Mouse (Mus musculus): Measurements from ENCODE around the gene Rab27a. TPM values are rescaled to one million over a fixed set of nuclear protein-coding genes. Genes with fewer than 3 reads are reported as not detected.

The Rab27a gene
- 51.8 TPM for polyA plus RNA-seq (2017; shearing (Covaris generic))

DNA sequence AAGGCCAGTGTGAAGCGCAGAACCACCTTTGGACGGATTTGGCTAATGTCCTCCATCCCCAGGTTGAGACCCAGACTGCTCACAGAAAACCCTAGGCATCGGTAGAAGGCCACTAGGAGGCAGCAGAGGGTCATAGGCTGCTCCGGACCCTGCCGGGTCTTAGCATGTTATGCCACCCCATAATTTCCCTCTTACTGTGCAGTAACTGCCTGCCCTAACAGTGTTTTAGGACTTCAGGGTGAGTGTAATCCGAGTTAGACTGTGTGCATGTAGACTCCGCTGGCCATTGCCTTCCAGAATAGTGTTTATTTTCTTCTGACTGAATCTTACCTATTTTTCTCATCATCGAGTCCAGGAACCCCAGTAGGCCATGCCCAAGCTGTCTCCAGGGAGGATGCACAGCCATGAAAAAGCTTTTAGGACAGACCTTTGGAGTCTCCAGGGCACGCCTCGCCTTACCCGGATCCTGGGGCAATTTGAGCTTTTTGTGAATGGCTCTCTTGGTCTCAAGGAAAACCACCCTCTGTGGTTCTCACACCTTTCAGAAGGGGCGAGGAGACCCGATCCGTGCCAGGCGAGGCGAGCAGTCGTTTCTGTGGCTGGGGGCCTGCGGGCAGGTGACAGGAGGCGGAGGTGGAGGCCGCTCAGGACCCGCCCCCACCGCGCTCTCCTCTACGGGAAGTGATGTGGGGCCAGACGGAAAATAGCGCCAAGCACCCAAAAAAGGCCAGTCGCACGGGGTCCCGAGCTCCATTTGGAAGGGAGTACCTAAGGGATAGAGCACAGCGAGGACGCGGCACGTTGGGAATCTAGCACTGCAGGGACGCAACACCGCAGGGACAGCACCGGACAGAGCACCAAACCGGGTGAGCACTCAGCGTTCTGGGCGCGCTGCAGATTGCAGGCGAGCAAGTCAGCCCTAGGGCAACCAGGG is at the start of gene Rab27a:
TSS of gene Rab27a (plus strand) at position 709 of the 934 bp plus-strand sequence.

DNA sequence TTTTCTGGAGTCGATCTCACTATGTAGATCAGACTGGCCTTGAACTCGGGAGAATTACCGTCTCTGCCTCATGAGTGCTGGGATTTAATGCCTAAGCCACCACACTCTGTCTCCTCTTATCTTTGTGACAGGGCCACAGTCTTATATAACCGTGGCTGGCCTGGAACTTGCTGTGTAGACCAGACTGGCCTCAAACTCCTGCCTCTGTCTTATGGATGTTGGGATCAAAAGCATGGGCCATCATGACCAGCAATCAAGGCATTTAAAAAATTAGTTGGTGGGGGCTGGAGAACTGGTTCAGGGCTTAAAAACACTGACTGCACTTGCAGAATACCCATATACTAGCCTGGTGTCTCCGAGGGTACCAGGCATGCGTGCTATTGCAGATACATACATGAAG is 4.6 kb upstream of the Rab27a start, which contains the start of gene Pigb:
TSS of gene Pigb (minus strand) at position 299 of the 400 bp plus-strand sequence.

DNA sequence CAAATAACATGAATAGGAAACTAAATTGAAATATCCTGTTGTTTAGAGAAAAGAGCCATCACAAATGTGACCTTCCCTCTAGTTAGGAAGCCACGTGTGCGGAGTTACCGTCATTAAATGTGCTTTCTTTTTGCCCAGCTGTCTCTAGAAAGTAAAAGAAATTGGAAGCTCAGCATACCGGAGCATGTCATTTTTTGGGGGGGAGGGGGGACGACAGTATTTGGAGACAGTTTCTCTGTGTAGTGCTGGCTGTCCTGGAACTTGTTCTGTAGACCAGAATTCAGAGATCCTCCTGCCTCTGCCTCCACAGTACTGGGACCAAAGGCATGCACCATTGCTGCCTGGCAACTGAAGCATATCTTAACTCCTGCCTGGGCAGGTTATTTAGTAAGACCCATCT is 56.9 kb downstream of the Rab27a start, which contains the start of gene Khdc3:
TSS of gene Khdc3 (plus strand) at position 301 of the 400 bp plus-strand sequence.

DNA sequence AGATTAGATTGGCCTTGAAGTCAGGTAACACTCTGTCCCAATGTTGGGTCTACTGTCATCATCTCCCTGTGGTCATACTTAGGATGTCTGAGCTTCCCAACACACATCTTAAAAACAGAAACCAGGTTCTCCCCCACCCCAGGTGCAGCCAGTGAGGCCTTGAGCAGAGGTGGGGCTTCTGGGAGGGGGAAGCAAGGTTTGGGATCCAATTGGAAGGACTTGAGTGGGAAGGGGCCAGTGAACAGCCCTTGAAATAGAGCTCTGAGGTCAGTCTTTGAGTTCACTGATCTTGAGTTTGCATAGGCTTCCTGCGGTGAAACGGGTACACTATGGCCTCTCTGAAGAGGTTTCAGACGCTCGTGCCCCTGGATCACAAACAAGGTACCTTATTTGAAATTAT is 57.5 kb downstream of the Rab27a start, which contains the start of gene Gm20509:
TSS of gene Gm20509 (plus strand) at position 290 of the 400 bp plus-strand sequence.

DNA sequence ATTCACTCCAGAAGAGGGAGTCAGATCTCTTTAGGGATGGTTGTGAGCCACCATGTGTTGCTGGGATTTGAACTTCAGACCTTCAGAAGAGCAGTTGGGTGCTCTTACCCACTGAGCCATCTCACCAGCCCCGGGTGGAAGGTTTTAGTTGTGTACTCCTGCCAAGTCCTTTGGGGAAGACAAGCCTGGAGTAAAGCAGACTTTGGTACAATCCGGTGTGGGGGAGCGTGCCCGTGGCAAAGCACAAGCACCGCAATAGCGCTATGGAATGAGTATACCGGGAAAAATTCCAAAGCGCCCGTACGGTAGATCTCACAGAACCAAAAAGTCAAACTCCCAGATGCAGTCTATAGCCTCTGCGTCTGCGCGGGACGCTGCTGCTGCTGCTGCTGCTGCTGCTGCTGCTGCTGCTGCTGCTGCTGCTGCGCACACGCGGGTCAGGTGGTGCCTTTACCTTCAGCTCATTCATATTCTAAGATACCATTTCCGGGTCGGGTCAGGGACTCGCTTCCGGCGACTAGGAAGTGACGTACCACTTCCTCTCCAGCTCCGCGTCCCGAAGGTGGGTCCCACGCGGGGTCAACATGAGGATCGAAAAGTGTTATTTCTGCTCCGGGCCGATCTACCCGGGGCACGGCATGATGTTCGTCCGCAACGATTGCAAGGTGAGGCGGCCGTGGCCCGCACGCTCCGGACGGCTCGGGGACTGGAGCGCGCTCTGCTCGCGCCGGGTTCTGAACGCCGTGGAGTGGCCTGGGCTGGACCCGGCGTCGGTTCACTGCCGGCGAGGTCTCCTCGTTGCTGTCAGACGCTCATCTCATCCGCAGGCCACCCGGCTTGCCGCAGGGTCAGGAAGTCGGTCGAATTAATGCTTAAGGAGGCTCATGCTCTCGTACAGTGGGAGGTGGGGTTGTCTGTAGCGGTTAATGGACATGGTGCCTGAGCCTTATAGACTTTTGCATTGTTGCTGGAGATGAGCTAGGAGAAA is 68.6 kb downstream of the Rab27a start, which contains the start of gene Rsl24d1:
TSS of gene Rsl24d1 (plus strand) at position 508 of the 988 bp plus-strand sequence.

Other genes starting within 250 kb of the Rab27a start
- gene Prtg, start 238.0 kb upstream of the Rab27a start, polyA plus RNA-seq (2017; shearing (Covaris generic)), result not detected
- not detected for gene Pygo1, start 119.2 kb upstream of the Rab27a start, polyA plus RNA-seq (2017; shearing (Covaris generic))
- gene Dyx1c1, start 86.1 kb upstream of the Rab27a start, polyA plus RNA-seq (2017; shearing (Covaris generic)), result 2.2 TPM
- gene Gm44503, start 86.0 kb upstream of the Rab27a start, polyA plus RNA-seq (2017; shearing (Covaris generic)), result not detected
- gene Ccpg1os, start 59.5 kb upstream of the Rab27a start, polyA plus RNA-seq (2017; shearing (Covaris generic)), result 8.5 TPM
- 129 TPM for gene Ccpg1, start 59.4 kb upstream of the Rab27a start, polyA plus RNA-seq (2017; shearing (Covaris generic))
- 34.4 TPM for gene Pigb, start 4.5 kb upstream of the Rab27a start, polyA plus RNA-seq (2017; shearing (Covaris generic))
- gene Khdc3, start 57.0 kb downstream of the Rab27a start, polyA plus RNA-seq (2017; shearing (Covaris generic)), result not detected
- gene Gm20509, start 57.6 kb downstream of the Rab27a start, polyA plus RNA-seq (2017; shearing (Covaris generic)), result not detected
- 76.9 TPM for gene Rsl24d1, start 68.6 kb downstream of the Rab27a start, polyA plus RNA-seq (2017; shearing (Covaris generic))